Mouse (Mus musculus) limb, embryonic 12.5 days (tissue): Measurements from ENCODE around the gene Polr2b. TPM values are rescaled to one million over a fixed set of nuclear protein-coding genes. Genes with fewer than 3 reads are reported as not detected.

ENCODE experiments used
- ATAC-seq: fragments of 200-750 bp; cut with Nextera tagmentation; 2 replicates; pipeline ENCODE4 v1.8.0; 2017; ENCODE audit warnings: low read depth, moderate TSS enrichment; ENCODE audit not compliant: insufficient number of reproducible peaks, insufficient read depth, low FRiP score, low TSS enrichment
- H3K27ac ChIP-seq: fragments of 300-500 bp; sonication (generic); 2 replicates; pipeline ENCODE4 v1.5.1; 2016; ENCODE audit warnings: mild to moderate bottlenecking, moderate library complexity
- H3K27me3 ChIP-seq: fragments of 300-500 bp; sonication (generic); 2 replicates; pipeline ENCODE4 v1.6.1; 2016; ENCODE audit warnings: mild to moderate bottlenecking, moderate library complexity
- H3K36me3 ChIP-seq: fragments of 300-500 bp; sonication (generic); 2 replicates; pipeline ENCODE4 v1.6.1; 2016; ENCODE audit warnings: mild to moderate bottlenecking, moderate library complexity
- H3K4me1 ChIP-seq: fragments of 300-500 bp; sonication (generic); replicated peaks from 2 replicates; pipeline ENCODE4 v1.6.1; 2016
- H3K4me2 ChIP-seq: fragments of 300-500 bp; sonication (generic); 2 replicates; pipeline ENCODE4 v1.6.1; 2016; ENCODE audit warnings: mild to moderate bottlenecking, moderate library complexity
- H3K4me3 ChIP-seq: fragments of 300-500 bp; sonication (generic); replicated peaks from 2 replicates; pipeline ENCODE4 v1.5.1; 2016; ENCODE audit warnings: mild to moderate bottlenecking
- H3K9ac ChIP-seq: fragments of 300-500 bp; sonication (generic); replicated peaks from 2 replicates; pipeline ENCODE4 v1.6.1; 2016; ENCODE audit warnings: mild to moderate bottlenecking, moderate library complexity
- H3K9me3 ChIP-seq: fragments of 300-500 bp; sonication (generic); 2 replicates; pipeline ENCODE4 v1.6.1; 2016; ENCODE audit warnings: mild to moderate bottlenecking, moderate library complexity
- WGBS: fragments of 180-500 bp; shearing (Covaris S2); methylation state at CpG from one replicate; pipeline ENCODE4 v1.1.7; 2016; 5-methylcytosine and 5-hydroxymethylcytosine counted together
- polyA plus RNA-seq: library from polyadenylated mRNA; unstranded; fragments of >200 nt; fragmentation: Nextera tagmentation; extraction: Ambion mirVana; gene quantifications from 2 replicates; pipeline ENCODE4 v1.2.1, GENCODE M21; 2016

Gene Polr2b
- polyA plus RNA-seq, 1 experiment from 2014 or later: 87.3 TPM

- Histone ChIP-seq H3K4me1 (peaks cover 6% of the 10 kb centered on the region), H3K4me3 (no peak overlapping the region), H3K9ac (no peak overlapping the region), H3K9me3 (no peaks in the 10 kb centered on the region), H3K27ac (no peak overlapping the region), H3K36me3 (no peaks in the 10 kb centered on the region), H3K4me2 (no peak overlapping the region), H3K27me3 (0 out of 2 replicates have a peak, but pooled peaks cover 11% of the 10 kb centered on the region)
- peak; percentile 78 for ATAC-seq
- 32% methylated on average over 14 of the region's 14 CpGs for WGBS
Observed at GRCm38 (mm10) chr5:77379434-77380135, 69.6 kb downstream of the Polr2b start.

GRCm38 (mm10) chr5:77380321-77380901 is 70.5 kb downstream of the Polr2b start:
- WGBS: 80% methylated on average over 17 of the region's 17 CpGs
- peaks cover 6% of the 10 kb centered on the region for H3K4me1 ChIP-seq

GRCm38 (mm10) chr5:77381283-77381682 is 71.3 kb downstream of the Polr2b start:
- no peak overlapping the region for H3K27ac ChIP-seq
- H3K9ac ChIP-seq: no peak overlapping the region
- 66% methylated on average over 7 of the region's 7 CpGs for WGBS
- no peak overlapping the region for H3K4me3 ChIP-seq
- H3K27me3 ChIP-seq: 0 out of 2 replicates have a peak, but pooled peaks cover 11% of the 10 kb centered on the region
- H3K4me2 ChIP-seq: no peak overlapping the region
- no peaks in the 10 kb centered on the region for H3K36me3 ChIP-seq
- no peak for ATAC-seq
- peaks cover 6% of the 10 kb centered on the region for H3K4me1 ChIP-seq
- H3K9me3 ChIP-seq: no peaks in the 10 kb centered on the region

More at GRCm38 (mm10) chr5:77380321-77380901, 70.5 kb downstream of the Polr2b start:
- H3K36me3 ChIP-seq: no peaks in the 10 kb centered on the region
- H3K4me2 ChIP-seq: no peak overlapping the region
- H3K4me3 ChIP-seq: no peak overlapping the region
- no peak for ATAC-seq
- no peak overlapping the region for H3K9ac ChIP-seq
- 0 out of 2 replicates have a peak, but pooled peaks cover 11% of the 10 kb centered on the region for H3K27me3 ChIP-seq
- H3K27ac ChIP-seq: no peak overlapping the region
- H3K9me3 ChIP-seq: no peaks in the 10 kb centered on the region

GRCm38 (mm10) chr5:77381686-77382085 is 71.7 kb downstream of the Polr2b start:
- no peak overlapping the region for H3K27ac ChIP-seq
- H3K27me3 ChIP-seq: 0 out of 2 replicates have a peak, but pooled peaks cover 11% of the 10 kb centered on the region
- no peaks in the 10 kb centered on the region for H3K9me3 ChIP-seq
- H3K4me3 ChIP-seq: no peak overlapping the region
- no peak overlapping the region for H3K9ac ChIP-seq
- H3K4me2 ChIP-seq: no peak overlapping the region
- H3K4me1 ChIP-seq: peaks cover 6% of the 10 kb centered on the region
- no peak for ATAC-seq
- no peaks in the 10 kb centered on the region for H3K36me3 ChIP-seq
- 85% methylated on average over 5 of the region's 5 CpGs for WGBS

- H3K9ac ChIP-seq: no peak overlapping the region
- 92% methylated on average over 5 of the region's 5 CpGs for WGBS
- no peak overlapping the region for H3K27ac ChIP-seq
- H3K27me3 ChIP-seq: peaks cover 15% of the 10 kb centered on the region; the same call in 1 of the 2 replicates
- H3K36me3 ChIP-seq: no peaks in the 10 kb centered on the region
- ATAC-seq: no peak
- peaks cover 9% of the 10 kb centered on the region for H3K4me1 ChIP-seq
- no peak overlapping the region for H3K4me3 ChIP-seq
- no peaks in the 10 kb centered on the region for H3K9me3 ChIP-seq
- no peak overlapping the region for H3K4me2 ChIP-seq
Observed at GRCm38 (mm10) chr5:77383799-77384554, 74.0 kb downstream of the Polr2b start.

- H3K36me3 ChIP-seq: no peaks in the 10 kb centered on the region
- H3K4me1 ChIP-seq: peaks cover 5% of the 10 kb centered on the region; the same call in 1 of the 2 replicates
- H3K4me2 ChIP-seq: no peak overlapping the region
- H3K4me3 ChIP-seq: no peak overlapping the region
- H3K27ac ChIP-seq: no peak overlapping the region
- WGBS: 83% methylated on average over 9 of the region's 9 CpGs
- H3K9me3 ChIP-seq: no peaks in the 10 kb centered on the region
- H3K27me3 ChIP-seq: peaks cover 15% of the 10 kb centered on the region; the same call in 1 of the 2 replicates
- no peak for ATAC-seq
- no peak overlapping the region for H3K9ac ChIP-seq
Observed at GRCm38 (mm10) chr5:77384724-77385123, 74.8 kb downstream of the Polr2b start.

GRCm38 (mm10) chr5:77385221-77385620 is 75.3 kb downstream of the Polr2b start:
- Histone ChIP-seq H3K27ac (no peak overlapping the region), H3K9me3 (no peaks in the 10 kb centered on the region), H3K4me3 (no peak overlapping the region), H3K9ac (no peak overlapping the region), H3K27me3 (peaks cover 15% of the 10 kb centered on the region; the same call in 1 of the 2 replicates), H3K4me1 (0 out of 2 replicates have a peak, but pooled peaks cover 3% of the 10 kb centered on the region), H3K36me3 (no peaks in the 10 kb centered on the region), H3K4me2 (no peak overlapping the region)
- no peak for ATAC-seq
- WGBS: 52% methylated on average over 5 of the region's 5 CpGs

- ATAC-seq: no peak
- WGBS: 85% methylated on average over 6 of the region's 6 CpGs
- H3K9ac ChIP-seq: no peak overlapping the region
- H3K4me2 ChIP-seq: no peak overlapping the region
- H3K27ac ChIP-seq: no peak overlapping the region
- no peaks in the 10 kb centered on the region for H3K9me3 ChIP-seq
- H3K36me3 ChIP-seq: no peaks in the 10 kb centered on the region
- H3K4me1 ChIP-seq: 0 out of 2 replicates have a peak, but pooled peaks cover 3% of the 10 kb centered on the region
- H3K27me3 ChIP-seq: peaks cover 15% of the 10 kb centered on the region; the same call in 1 of the 2 replicates
- H3K4me3 ChIP-seq: no peak overlapping the region
Observed at GRCm38 (mm10) chr5:77385900-77386595, 76.1 kb downstream of the Polr2b start.

GRCm38 (mm10) chr5:77386596-77387413 is 76.9 kb downstream of the Polr2b start:
- H3K4me2 ChIP-seq: no peak overlapping the region
- no peak for ATAC-seq
- WGBS: 78% methylated on average over 10 of the region's 10 CpGs
- H3K27me3 ChIP-seq: peaks cover 12% of the 10 kb centered on the region; the same call in 1 of the 2 replicates
- H3K9ac ChIP-seq: no peak overlapping the region
- H3K4me1 ChIP-seq: 0 out of 2 replicates have a peak, but pooled peaks cover 3% of the 10 kb centered on the region
- H3K9me3 ChIP-seq: no peaks in the 10 kb centered on the region
- H3K36me3 ChIP-seq: no peaks in the 10 kb centered on the region
- no peak overlapping the region for H3K4me3 ChIP-seq
- H3K27ac ChIP-seq: no peak overlapping the region

- peaks cover 10% of the 10 kb centered on the region; the same call in 1 of the 2 replicates for H3K27me3 ChIP-seq
- ATAC-seq: no peak
- WGBS: 66% methylated on average over 8 of the region's 8 CpGs
Observed at GRCm38 (mm10) chr5:77387414-77387704, 77.4 kb downstream of the Polr2b start.

More at GRCm38 (mm10) chr5:77387414-77387704, 77.4 kb downstream of the Polr2b start:
- Histone ChIP-seq H3K9ac (no peak overlapping the region), H3K36me3 (no peaks in the 10 kb centered on the region), H3K4me3 (no peak overlapping the region), H3K4me2 (no peak overlapping the region), H3K9me3 (no peaks in the 10 kb centered on the region), H3K4me1 (0 out of 2 replicates have a peak, but pooled peaks cover 3% of the 10 kb centered on the region), H3K27ac (no peak overlapping the region)
